Mouse (Mus musculus) testis, adult 2 months (tissue): Measurements from ENCODE around the gene Notch1. TPM values are rescaled to one million over a fixed set of nuclear protein-coding genes. Genes with fewer than 3 reads are reported as not detected.

Source experiments
- H3K27ac ChIP-seq: fragments of 200-500 bp; 2 replicates; pipeline ENCODE4 v1.5.1; 2012; ENCODE audit warnings: low read depth, low read length; ENCODE audit not compliant: control insufficient read depth, insufficient read depth
- H3K27me3 ChIP-seq: fragments of 200-500 bp; 2 replicates; pipeline ENCODE4 v1.6.1; 2012; ENCODE audit warnings: mild to moderate bottlenecking, low read length, moderate library complexity; ENCODE audit not compliant: control insufficient read depth, insufficient read depth
- H3K36me3 ChIP-seq: fragments of 200-500 bp; 2 replicates; pipeline ENCODE4 v1.6.1; 2012; ENCODE audit warnings: mild to moderate bottlenecking, low read length; ENCODE audit not compliant: control insufficient read depth, insufficient read depth
- H3K4me1 ChIP-seq: fragments of 200-500 bp; 2 replicates; pipeline ENCODE4 v1.6.1; 2012; ENCODE audit warnings: low read length; ENCODE audit not compliant: control insufficient read depth, insufficient read depth
- H3K4me3 ChIP-seq: fragments of 200-500 bp; 2 replicates; pipeline ENCODE4 v1.5.1; 2012; ENCODE audit warnings: low read depth, mild to moderate bottlenecking, low read length, moderate library complexity, mixed read lengths; ENCODE audit not compliant: control insufficient read depth
- CTCF ChIP-seq: fragments of 200-500 bp; IDR thresholded peaks from 2 replicates; pipeline ENCODE4 v1.5.1; 2012; ENCODE audit warnings: low read depth, mild to moderate bottlenecking, inconsistent platforms, low read length, moderate library complexity; ENCODE audit not compliant: control insufficient read depth, insufficient read depth, insufficient replicate concordance
- POLR2A ChIP-seq: fragments of 200-500 bp; IDR thresholded peaks from 2 replicates; pipeline ENCODE4 v1.6.1; 2012; ENCODE audit warnings: low read depth, mild to moderate bottlenecking, inconsistent platforms, low read length, moderate library complexity; ENCODE audit not compliant: control insufficient read depth
- polyA plus RNA-seq: library from polyadenylated mRNA; depleted of rRNA; stranded (reverse); fragments of >200 nt; gene quantifications from 2 replicates; pipeline ENCODE4 v1.2.3, GENCODE M21; 2012

Notch1 gene
- polyA plus RNA-seq, 1 experiment, result 3.0 TPM

GRCm38 (mm10) chr2:26458402-26459124 is 57.9 kb downstream of the Notch1 start:
- no peaks in the 10 kb centered on the region; the same call in 1 of the 2 replicates for H3K36me3 ChIP-seq
- peaks cover 20% of the 10 kb centered on the region for H3K4me1 ChIP-seq
- H3K4me3 ChIP-seq, result no peak overlapping the region
- TF ChIP-seq POLR2A (no peak), CTCF (no peak)
- H3K27me3 ChIP-seq, result no peaks in the 10 kb centered on the region
- no peak overlapping the region for H3K27ac ChIP-seq

- TF ChIP-seq CTCF, result peak; percentile 62; the same call in 1 of the 2 replicates
- no peak for TF ChIP-seq POLR2A
- no peaks in the 10 kb centered on the region for H3K36me3 ChIP-seq
- no peak overlapping the region for H3K27ac ChIP-seq
- peaks cover 4% of the 10 kb centered on the region for H3K4me1 ChIP-seq
- H3K4me3 ChIP-seq, result no peak overlapping the region
- no peaks in the 10 kb centered on the region for H3K27me3 ChIP-seq
Observed at GRCm38 (mm10) chr2:26449121-26450060, 67.1 kb downstream of the Notch1 start.

DNA sequence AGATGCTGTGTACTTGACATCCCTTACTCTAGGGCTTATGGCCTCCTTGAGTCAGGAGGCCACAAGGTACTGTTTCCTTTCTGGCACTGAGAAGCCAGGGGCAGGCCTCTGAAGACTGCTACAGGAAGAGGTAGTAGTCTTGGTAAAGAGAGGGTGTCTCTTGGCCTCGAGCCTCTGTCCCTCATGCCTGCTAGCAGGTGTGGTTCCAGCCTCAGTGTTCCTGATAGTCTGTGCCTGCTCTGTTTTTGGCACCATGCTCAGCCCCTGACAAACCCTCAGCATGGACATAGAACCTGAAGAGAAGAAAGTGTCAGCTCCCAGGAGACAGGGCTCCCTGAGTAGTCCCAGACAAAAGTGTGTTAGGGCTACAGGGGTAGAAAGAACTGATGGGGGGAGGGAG is 69.0 kb downstream of the Notch1 start:
- Histone ChIP-seq H3K36me3 (no peaks in the 10 kb centered on the region), H3K27me3 (no peaks in the 10 kb centered on the region), H3K4me1 (peaks cover 4% of the 10 kb centered on the region), H3K27ac (no peak overlapping the region), H3K4me3 (peak overlapping the region; percentile 66)
- TF ChIP-seq POLR2A (no peak), CTCF (no peak)

- TF ChIP-seq POLR2A (no peak), CTCF (no peak)
- Histone ChIP-seq H3K27ac (no peak overlapping the region), H3K36me3 (no peaks in the 10 kb centered on the region), H3K4me1 (peaks cover 4% of the 10 kb centered on the region), H3K4me3 (peak overlapping the region; percentile 81), H3K27me3 (no peaks in the 10 kb centered on the region)
Observed at GRCm38 (mm10) chr2:26446671-26447070, 69.8 kb downstream of the Notch1 start.

DNA sequence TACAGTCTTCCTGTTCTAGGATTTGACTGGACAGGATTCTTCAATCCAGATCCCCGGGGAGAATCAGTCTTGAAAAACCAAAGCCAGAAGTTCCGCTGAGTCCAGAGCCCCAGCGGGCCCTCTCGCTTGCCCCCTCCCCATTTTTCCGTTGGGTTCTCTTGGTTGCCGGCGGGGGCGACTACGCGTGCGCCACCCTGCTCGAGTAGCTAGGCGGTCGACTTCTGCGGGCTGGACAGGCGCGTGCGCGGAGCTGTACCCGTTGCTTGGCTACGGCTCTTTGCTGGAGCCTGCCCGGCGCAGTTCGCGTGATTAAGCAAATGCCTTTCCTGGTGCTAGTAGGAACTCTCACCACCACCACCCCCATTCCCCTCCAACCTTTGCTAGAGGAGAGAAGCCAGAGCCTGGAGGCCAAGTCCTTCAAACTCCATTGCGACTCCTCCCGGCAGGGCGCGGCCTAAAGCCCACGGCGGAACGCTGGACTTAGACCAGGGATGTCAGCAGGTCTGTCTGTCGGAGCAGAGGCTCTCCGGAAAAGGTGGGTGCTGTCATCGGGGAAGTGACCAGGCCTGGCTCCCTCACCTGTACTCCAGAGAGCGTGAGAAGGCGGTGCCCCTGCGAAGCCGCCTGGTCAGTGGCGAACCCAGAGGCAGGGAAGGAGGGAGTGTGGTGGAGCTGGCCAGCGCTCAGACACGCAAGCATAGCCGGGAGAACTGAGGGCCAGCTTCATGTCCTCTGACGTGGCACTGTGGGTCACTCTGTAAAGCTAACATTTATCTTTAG is 70.6 kb downstream of the Notch1 start:
- Histone ChIP-seq H3K4me3 (peak overlapping the region; percentile 81), H3K36me3 (no peaks in the 10 kb centered on the region), H3K4me1 (peaks cover 4% of the 10 kb centered on the region), H3K27me3 (no peaks in the 10 kb centered on the region), H3K27ac (peak overlapping the region; percentile 96)
- TF ChIP-seq POLR2A (0 out of 2 replicates have a peak, but pooled peaks have one; percentile 40), CTCF (no peak; the same call in 1 of the 2 replicates)

DNA sequence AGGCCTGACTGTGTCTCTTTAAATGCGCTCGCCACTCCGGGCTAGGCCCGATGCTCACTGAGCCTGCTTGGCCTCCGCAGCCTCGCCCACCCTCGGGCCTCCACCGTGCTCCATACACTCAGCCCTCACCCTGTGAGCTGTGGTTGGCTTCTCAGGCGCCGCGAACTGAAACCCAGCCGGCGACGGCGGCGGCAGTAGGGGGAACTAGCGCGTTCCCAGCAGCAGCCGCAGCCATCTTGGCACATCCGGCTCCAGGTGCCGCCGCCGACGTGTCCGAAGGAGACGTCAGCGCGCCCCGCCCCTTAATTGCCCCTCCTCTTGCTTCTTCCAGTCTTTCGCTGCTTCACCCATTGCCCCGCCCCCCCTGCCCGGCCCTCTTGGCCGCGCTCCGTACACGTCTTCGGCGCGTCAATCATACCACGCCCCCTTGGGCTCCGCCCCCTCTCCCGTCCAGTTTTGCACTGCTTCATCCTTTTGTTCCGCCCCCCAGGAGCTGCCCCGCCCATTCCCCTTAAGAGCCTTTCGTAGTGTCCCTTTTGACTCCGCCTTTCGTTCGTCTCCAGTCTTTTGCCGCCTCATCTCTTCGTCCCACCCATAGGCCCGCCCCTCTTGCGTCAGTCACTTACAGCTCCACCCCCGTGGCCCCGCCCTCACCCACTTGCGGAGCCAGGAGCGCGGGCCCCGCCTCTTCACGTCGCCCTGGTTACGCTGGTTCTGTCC is 71.4 kb downstream of the Notch1 start, which contains the start of gene Sec16a:
Gene Sec16a, minus strand, starts transcription at position 271 of the 720 bp plus-strand sequence.
- Histone ChIP-seq H3K36me3 (peaks cover 2% of the 10 kb centered on the region; the same call in 1 of the 2 replicates), H3K4me1 (peaks cover 4% of the 10 kb centered on the region), H3K27ac (peak within 1 kb of the TSS; percentile 96), H3K4me3 (peak within 1 kb of the TSS; percentile 81), H3K27me3 (no peaks in the 10 kb centered on the region)
- TF ChIP-seq POLR2A (peak; percentile 57; the same call in 1 of the 2 replicates), CTCF (no peak)
